Mouse (Mus musculus): ENCODE measurements around the gene Akap11.

GRCm38 (mm10) chr14:78553661-78554060 lies 17.1 kb upstream of the Akap11 start:
- no peak for TF ChIP-seq GATA1 (IDR thresholded peaks at IDR 0.05; ENCODE audit: low read length)
- TF ChIP-seq TAL1 (IDR thresholded peaks at IDR 0.05; ENCODE audit: low read length) = no peak

Measured in erythroblast, embryonic 14.5 days (primary cell).